ENCODE assay signal across 9 mouse cellular contexts in genomic region chr1:135945711-135946110, GRCm38 (mm10). TPM values are rescaled to one million over a fixed set of nuclear protein-coding genes. Genes with fewer than 3 reads are reported as not detected.
DNase-seq lines count a peak whose midpoint lies in the region; ATAC-seq and TF ChIP-seq lines count a peak whose summit lies in the region.
"Had no signal": no experiment of that assay in that cellular context is flagged by ENCODE, and none has a peak within 500 bp of the region (broad histone marks: within the 10 kb centered on the region; RNA-seq: fewer than 3 reads in every experiment).

No protein-coding gene starts in this region.

- no peak overlapping the region for H3K4me2 ChIP-seq in heart, embryonic 12.5 days

- WGBS in heart, embryonic 12.5 days = 8% methylated on average over 7 of the region's 7 CpGs

- TF ChIP-seq EP300 in ES-Bruce4 (IDR thresholded peaks at IDR 0.05; ENCODE audit: insufficient read depth, low read depth, low read length) = no peak

- no peak for ATAC-seq in heart, embryonic 12.5 days (ENCODE audit: insufficient number of reproducible peaks, low FRiP score)

- no peaks in the 10 kb centered on the region for H3K9me3 ChIP-seq in heart, embryonic 12.5 days (replicated peaks)
- H3K9me3 ChIP-seq in ES-Bruce4 (replicated peaks; ENCODE audit: control insufficient read depth, insufficient read depth, low read length, poor library complexity, severe bottlenecking) = no peaks in the 10 kb centered on the region
- H3K9me3 ChIP-seq: midbrain, embryonic 12.5 days had no signal

- no peak overlapping the region for H3K4me3 ChIP-seq in heart, embryonic 12.5 days
- no peak overlapping the region for H3K4me3 ChIP-seq in ES-Bruce4 (ENCODE audit: low read depth, low read length)
- H3K4me3 ChIP-seq: midbrain, embryonic 12.5 days had no signal

- H3K9ac ChIP-seq in heart, embryonic 12.5 days = no peak overlapping the region
- H3K9ac ChIP-seq in ES-Bruce4 (ENCODE audit: low read depth, poor library complexity, severe bottlenecking) = no peak overlapping the region
- H3K9ac ChIP-seq: midbrain, embryonic 12.5 days had no signal

- H3K4me1 ChIP-seq in heart, embryonic 12.5 days (replicated peaks) = peaks cover 18% of the 10 kb centered on the region
- no peaks in the 10 kb centered on the region for H3K4me1 ChIP-seq in ES-Bruce4 (ENCODE audit: control insufficient read depth, insufficient read depth, low read length)
- H3K4me1 ChIP-seq: midbrain, embryonic 12.5 days had no signal

- DNase-seq in heart, adult 8-10 months (ENCODE audit: low spot score) = peak; percentile 36
- DNase-seq in c-Kit-negative CD71-positive TER-119-positive erythroid progenitor cells, embryonic 14.5 days (ENCODE audit: low read depth, low spot score) = peak; percentile 69
- peak; percentile 28 to 36 for DNase-seq in heart, adult 9 months (ENCODE audit: low spot score in 2 of 2)
- DNase-seq in left cerebral cortex, postnatal 4 days = peak; percentile 61
- DNase-seq in ovary, postnatal 10 days (ENCODE audit: low spot score) = peak; percentile 16
- peak; percentile 51 for DNase-seq in thymus, postnatal 25 days

- H3K36me3 ChIP-seq in heart, embryonic 12.5 days = no peaks in the 10 kb centered on the region
- H3K36me3 ChIP-seq in ES-Bruce4 (ENCODE audit: control insufficient read depth, insufficient read depth, low read length, poor library complexity, severe bottlenecking) = no peaks in the 10 kb centered on the region
- H3K36me3 ChIP-seq: midbrain, embryonic 12.5 days had no signal

- H3K27ac ChIP-seq in heart, embryonic 12.5 days (ENCODE audit: poor library complexity, severe bottlenecking) = no peak overlapping the region
- H3K27ac ChIP-seq in ES-Bruce4 (ENCODE audit: insufficient read depth, low read length) = no peak overlapping the region
- H3K27ac ChIP-seq: midbrain, embryonic 12.5 days had no signal

- TF ChIP-seq CTCF in ES-Bruce4 (IDR thresholded peaks at IDR 0.05; ENCODE audit: low read depth, low read length) = peak; percentile 92

- peaks cover 41% of the 10 kb centered on the region for H3K27me3 ChIP-seq in heart, embryonic 12.5 days (replicated peaks)
- no peaks in the 10 kb centered on the region for H3K27me3 ChIP-seq in ES-Bruce4 (ENCODE audit: control insufficient read depth, insufficient read depth, low read length, poor library complexity, severe bottlenecking)

- TF ChIP-seq POLR2A in ES-Bruce4 (IDR thresholded peaks at IDR 0.05; ENCODE audit: insufficient read depth, low read length) = no peak

- intact Hi-C loops in left cerebral cortex, postnatal 4 days (cut with DNase I) = loop anchor here (2.0 to 10.0 kb wide), 2 partner anchors 81 to 221 kb away; partner anchors contain the start of gene Csrp1

RNA-seq across cellular contexts. Expression of gene Pkp1, which starts 26.7 kb away (rescaled TPM):
- total RNA-seq in heart, adult 8-10 months (2022) = not detected
- 0.04 and 0.08 TPM in 2 replicates for polyA plus RNA-seq in heart, embryonic 12.5 days (2016; fragmentation: Nextera tagmentation; extraction: Ambion mirVana)
- not detected in 2 replicates for polyA plus RNA-seq in ES-Bruce4 (2011; ENCODE audit: insufficient read depth, insufficient read length, low read depth, missing spikeins)
- under 1 TPM in 1 of 2 experiments, not detected in 1; 0.18 TPM for total RNA-seq in left cerebral cortex, postnatal 4 days (2021)

Comparison
In these comparisons a context has a peak if more than half of its experiments do, and no peak if none do; other contexts are left out.
1. DNase-seq: peak in every context shown above with its lines; median percentile 69 in c-Kit-negative CD71-positive TER-119-positive erythroid progenitor cells, embryonic 14.5 days; 61 in left cerebral cortex, postnatal 4 days; 51 in thymus, postnatal 25 days; 36 in heart, adult 8-10 months; 32 in heart, adult 9 months; 16 in ovary, postnatal 10 days.